Mouse (Mus musculus): ENCODE measurements around the gene Ncoa3.

Ncoa3 gene

GRCm38 (mm10) chr2:166032628-166033027, 40.2 kb downstream of the Ncoa3 start:
- DNase-seq (ENCODE audit: low read depth, low spot score): no peak

- DNase-seq (ENCODE audit: low read depth, low spot score): no peak
These were observed 42.6 kb downstream of the Ncoa3 start for GRCm38 (mm10) chr2:166034967-166035490.

GRCm38 (mm10) chr2:166035725-166036124, 43.3 kb downstream of the Ncoa3 start:
- peak; percentile 68 for DNase-seq (ENCODE audit: low read depth, low spot score)

- no peak for DNase-seq (ENCODE audit: low read depth, low spot score)
These were observed 47.2 kb downstream of the Ncoa3 start for GRCm38 (mm10) chr2:166039681-166040080.

GRCm38 (mm10) chr2:166042542-166042941, 50.1 kb downstream of the Ncoa3 start:
- DNase-seq (ENCODE audit: low read depth, low spot score): no peak

GRCm38 (mm10) chr2:166045006-166045405, 52.6 kb downstream of the Ncoa3 start:
- DNase-seq (ENCODE audit: low read depth, low spot score): peak; percentile 39

GRCm38 (mm10) chr2:166045549-166046501, 53.4 kb downstream of the Ncoa3 start:
- peak; percentile 57 for DNase-seq (ENCODE audit: low read depth, low spot score)

GRCm38 (mm10) chr2:166047931-166048330, 55.5 kb downstream of the Ncoa3 start:
- no peak for DNase-seq (ENCODE audit: low read depth, low spot score)

GRCm38 (mm10) chr2:166048852-166049251, 56.4 kb downstream of the Ncoa3 start:
- no peak for DNase-seq (ENCODE audit: low read depth, low spot score)

- DNase-seq (ENCODE audit: low read depth, low spot score): no peak
These were observed 59.0 kb downstream of the Ncoa3 start for GRCm38 (mm10) chr2:166051421-166051820.

- DNase-seq (ENCODE audit: low read depth, low spot score): peak; percentile 90
These were observed 59.5 kb downstream of the Ncoa3 start for GRCm38 (mm10) chr2:166051966-166052365.

GRCm38 (mm10) chr2:166054002-166054539, 61.6 kb downstream of the Ncoa3 start:
- DNase-seq (ENCODE audit: low read depth, low spot score): no peak

- peak; percentile 93 for DNase-seq (ENCODE audit: low read depth, low spot score)
These were observed 67.4 kb downstream of the Ncoa3 start for GRCm38 (mm10) chr2:166059684-166060423.

- DNase-seq (ENCODE audit: low read depth, low spot score): no peak
These were observed 69.6 kb downstream of the Ncoa3 start for GRCm38 (mm10) chr2:166062008-166062407.

- no peak for DNase-seq (ENCODE audit: low read depth, low spot score)
These were observed 70.0 kb downstream of the Ncoa3 start for GRCm38 (mm10) chr2:166062431-166062830.

- no peak for DNase-seq (ENCODE audit: low read depth, low spot score)
These were observed 74.0 kb downstream of the Ncoa3 start for GRCm38 (mm10) chr2:166066434-166066833.

- DNase-seq (ENCODE audit: low read depth, low spot score): no peak
These were observed 75.8 kb downstream of the Ncoa3 start for GRCm38 (mm10) chr2:166068261-166068660.

GRCm38 (mm10) chr2:166069164-166069563, 76.7 kb downstream of the Ncoa3 start:
- DNase-seq (ENCODE audit: low read depth, low spot score): peak; percentile 31

GRCm38 (mm10) chr2:166069738-166070137, 77.3 kb downstream of the Ncoa3 start:
- DNase-seq (ENCODE audit: low read depth, low spot score): no peak

- no peak for DNase-seq (ENCODE audit: low read depth, low spot score)
These were observed 79.0 kb downstream of the Ncoa3 start for GRCm38 (mm10) chr2:166071481-166071880.

- DNase-seq (ENCODE audit: low read depth, low spot score): no peak
These were observed 79.5 kb downstream of the Ncoa3 start for GRCm38 (mm10) chr2:166071889-166072288.

- peak; percentile 66 for DNase-seq (ENCODE audit: low read depth, low spot score)
These were observed 80.6 kb downstream of the Ncoa3 start for GRCm38 (mm10) chr2:166073082-166073481.

Data from brain, adult 2 months (tissue).